Mouse (Mus musculus) embryonic facial prominence, embryonic 10.5 days (tissue): Measurements from ENCODE around the gene Mblac1. TPM values are rescaled to one million over a fixed set of nuclear protein-coding genes. Genes with fewer than 3 reads are reported as not detected.

ENCODE experiments used
- DNase-seq: peaks from one replicate; pipeline ENCODE4 v3.0.0-alpha.2; 2017; ENCODE audit warnings: low spot score
- H3K27ac ChIP-seq: fragments of 300-500 bp; sonication (generic); replicated peaks from 2 replicates; pipeline ENCODE4 v1.5.1; 2016; ENCODE audit warnings: mild to moderate bottlenecking
- H3K27me3 ChIP-seq: fragments of 300-500 bp; sonication (generic); replicated peaks from 2 replicates; pipeline ENCODE4 v1.6.1; 2016; ENCODE audit warnings: low read depth, mild to moderate bottlenecking; ENCODE audit not compliant: poor library complexity, severe bottlenecking
- H3K36me3 ChIP-seq: fragments of 300-500 bp; sonication (generic); replicated peaks from 2 replicates; pipeline ENCODE4 v1.6.1; 2016; ENCODE audit warnings: mild to moderate bottlenecking, moderate library complexity
- H3K4me1 ChIP-seq: fragments of 300-500 bp; sonication (generic); 2 replicates; pipeline ENCODE4 v1.6.1; 2016
- H3K4me3 ChIP-seq: fragments of 300-500 bp; sonication (generic); 2 replicates; pipeline ENCODE4 v1.5.1; 2016; ENCODE audit warnings: mild to moderate bottlenecking, moderate library complexity
- H3K9me3 ChIP-seq: fragments of 300-500 bp; sonication (generic); 2 replicates; pipeline ENCODE4 v1.6.1; 2016; ENCODE audit warnings: mild to moderate bottlenecking
- WGBS: fragments of 180-500 bp; shearing (Covaris S2); methylation state at CpG from one replicate; pipeline ENCODE4 v1.1.7; 2016; 5-methylcytosine and 5-hydroxymethylcytosine counted together
- polyA plus RNA-seq: library from polyadenylated mRNA; unstranded; fragments of >200 nt; fragmentation: Nextera tagmentation; extraction: Ambion mirVana; gene quantifications from 2 replicates; pipeline ENCODE4 v1.2.1, GENCODE M21; 2016

Gene Mblac1
- 8.7 and 9.4 TPM in 2 replicates for polyA plus RNA-seq

- Histone ChIP-seq H3K36me3 (peaks cover 46% of the 10 kb centered on the region), H3K4me1 (peaks cover 19% of the 10 kb centered on the region), H3K9me3 (no peaks in the 10 kb centered on the region), H3K4me3 (peak within 1 kb of the TSS; percentile 76), H3K27ac (peak within 1 kb of the TSS; percentile 92), H3K27me3 (no peaks in the 10 kb centered on the region)
- peak; percentile 85 for DNase-seq
- WGBS: 8% methylated on average over 54 of the region's 54 CpGs
Measured at GRCm38 (mm10) chr5:138193771-138194727, at the start of gene Mblac1. TSS of gene Mblac1 (plus strand) at chr5:138194314.

- Histone ChIP-seq H3K27me3 (no peaks in the 10 kb centered on the region), H3K9me3 (no peaks in the 10 kb centered on the region), H3K4me3 (peak overlapping the region; percentile 86), H3K36me3 (peaks cover 36% of the 10 kb centered on the region), H3K4me1 (peaks cover 6% of the 10 kb centered on the region), H3K27ac (peak overlapping the region; percentile 99; the same call in 1 of the 2 replicates)
- no peak for DNase-seq
- 87% methylated on average over 3 of the region's 3 CpGs for WGBS
Measured at GRCm38 (mm10) chr5:138154390-138154789, 39.7 kb upstream of the Mblac1 start.

- Histone ChIP-seq H3K4me1 (peaks cover 10% of the 10 kb centered on the region), H3K27me3 (no peaks in the 10 kb centered on the region), H3K36me3 (peaks cover 31% of the 10 kb centered on the region), H3K9me3 (no peaks in the 10 kb centered on the region), H3K27ac (peak within 1 kb of the TSS; percentile 99), H3K4me3 (peak within 1 kb of the TSS; percentile 86)
- WGBS: under 1% methylated on average over 31 of the region's 31 CpGs
- DNase-seq: peak; percentile 91
Measured at GRCm38 (mm10) chr5:138155443-138155976, 38.6 kb upstream of the Mblac1 start, which contains the start of gene Zfp113. TSS of gene Zfp113 (minus strand) at chr5:138155744.

GRCm38 (mm10) chr5:138160224-138160762 is 33.8 kb upstream of the Mblac1 start:
- DNase-seq: no peak
- Histone ChIP-seq H3K27ac (peak overlapping the region; percentile 90), H3K9me3 (no peaks in the 10 kb centered on the region), H3K4me1 (peaks cover 19% of the 10 kb centered on the region), H3K4me3 (peak overlapping the region; percentile 84), H3K27me3 (no peaks in the 10 kb centered on the region), H3K36me3 (peaks cover 33% of the 10 kb centered on the region)
- 70% methylated on average over 7 of the region's 7 CpGs for WGBS

GRCm38 (mm10) chr5:138160842-138161665 is 33.1 kb upstream of the Mblac1 start, which contains the start of gene Cops6:
TSS of gene Cops6 (plus strand) at chr5:138161071.
- H3K27ac ChIP-seq: peak within 1 kb of the TSS; percentile 90
- peaks cover 41% of the 10 kb centered on the region for H3K36me3 ChIP-seq
- no peaks in the 10 kb centered on the region for H3K27me3 ChIP-seq
- DNase-seq: peak; percentile 97
- H3K4me3 ChIP-seq: peak within 1 kb of the TSS; percentile 84
- peaks cover 25% of the 10 kb centered on the region for H3K4me1 ChIP-seq
- no peaks in the 10 kb centered on the region for H3K9me3 ChIP-seq
- WGBS: 1% methylated on average over 42 of the region's 42 CpGs

- DNase-seq: no peak
- Histone ChIP-seq H3K9me3 (no peaks in the 10 kb centered on the region), H3K4me1 (peaks cover 25% of the 10 kb centered on the region), H3K36me3 (peaks cover 61% of the 10 kb centered on the region), H3K4me3 (peak overlapping the region; percentile 84; the same call in 1 of the 2 replicates), H3K27me3 (no peaks in the 10 kb centered on the region), H3K27ac (no peak overlapping the region)
- 75% methylated on average over 6 of the region's 6 CpGs for WGBS
Measured at GRCm38 (mm10) chr5:138163046-138163445, 31.1 kb upstream of the Mblac1 start.

GRCm38 (mm10) chr5:138163610-138164009 is 30.5 kb upstream of the Mblac1 start:
- Histone ChIP-seq H3K36me3 (peaks cover 67% of the 10 kb centered on the region), H3K4me3 (peak overlapping the region; percentile 84; the same call in 1 of the 2 replicates), H3K4me1 (peaks cover 25% of the 10 kb centered on the region), H3K27ac (no peak overlapping the region), H3K9me3 (no peaks in the 10 kb centered on the region), H3K27me3 (no peaks in the 10 kb centered on the region)
- 74% methylated on average over 10 of the region's 10 CpGs for WGBS
- DNase-seq: no peak

GRCm38 (mm10) chr5:138165594-138165993 is 28.5 kb upstream of the Mblac1 start:
- no peak for DNase-seq
- Histone ChIP-seq H3K9me3 (no peaks in the 10 kb centered on the region), H3K27ac (no peak overlapping the region), H3K4me3 (peak overlapping the region; percentile 34; the same call in 1 of the 2 replicates), H3K4me1 (peaks cover 31% of the 10 kb centered on the region), H3K36me3 (peaks cover 82% of the 10 kb centered on the region), H3K27me3 (no peaks in the 10 kb centered on the region)
- WGBS: 80% methylated on average over 8 of the region's 8 CpGs

GRCm38 (mm10) chr5:138170936-138171561 is 23.1 kb upstream of the Mblac1 start:
- Histone ChIP-seq H3K4me1 (peaks cover 23% of the 10 kb centered on the region), H3K27me3 (no peaks in the 10 kb centered on the region), H3K36me3 (peaks cover 72% of the 10 kb centered on the region), H3K27ac (peak overlapping the region; percentile 97), H3K9me3 (no peaks in the 10 kb centered on the region), H3K4me3 (peak overlapping the region; percentile 87)
- under 1% methylated on average over 47 of the region's 47 CpGs for WGBS
- peak; percentile 97 for DNase-seq

GRCm38 (mm10) chr5:138171695-138172491 is 22.2 kb upstream of the Mblac1 start, which contains the start of the genes Ap4m1 and Mcm7:
TSS of gene Ap4m1 (plus strand) at chr5:138172002.
TSS of gene Mcm7 (minus strand) at chr5:138172422.
- Histone ChIP-seq H3K9me3 (no peaks in the 10 kb centered on the region), H3K36me3 (peaks cover 71% of the 10 kb centered on the region), H3K4me1 (peaks cover 23% of the 10 kb centered on the region), H3K27me3 (no peaks in the 10 kb centered on the region), H3K27ac (peak within 1 kb of the TSS; percentile 97), H3K4me3 (peak within 1 kb of the TSS; percentile 87)
- peak; percentile 94 for DNase-seq
- WGBS: under 1% methylated on average over 54 of the region's 54 CpGs

- Histone ChIP-seq H3K9me3 (no peaks in the 10 kb centered on the region), H3K36me3 (peaks cover 71% of the 10 kb centered on the region), H3K4me3 (peak overlapping the region; percentile 87), H3K27me3 (no peaks in the 10 kb centered on the region), H3K27ac (no peak overlapping the region; the same call in 1 of the 2 replicates), H3K4me1 (peaks cover 23% of the 10 kb centered on the region)
- 87% methylated on average over 3 of the region's 3 CpGs for WGBS
- no peak for DNase-seq
Measured at GRCm38 (mm10) chr5:138173217-138173616, 20.9 kb upstream of the Mblac1 start.
